Mouse (Mus musculus): ENCODE measurements around the gene Ccpg1os.

- no peak for TF ChIP-seq CTCF (IDR thresholded peaks at IDR 0.05; ENCODE audit: low read depth)
- TF ChIP-seq EP300 (IDR thresholded peaks at IDR 0.05; ENCODE audit: low read depth) = no peak
Measured at GRCm38 (mm10) chr9:73005106-73005505, 19.9 kb upstream of the Ccpg1os start.

All from heart, postnatal 0 days (tissue).